Mouse (Mus musculus) erythroblast, adult 5-6 weeks (primary cell): ENCODE measurements at regions not wholly inside any gene's neighbourhood (a gene's known extent, or its start where the extent isn't known, plus 50 kb on each side); places are given as distances from the start of the nearest gene placed in this dataset.

Experiments
- ATAC-seq: replicated peaks from 2 replicates; pipeline ENCODE4 v1.8.0; 2016; ENCODE audit warnings: moderate number of reproducible peaks, mild to moderate bottlenecking, moderate TSS enrichment, inconsistent platforms; ENCODE audit not compliant: poor library complexity, low FRiP score, severe bottlenecking

DNA sequence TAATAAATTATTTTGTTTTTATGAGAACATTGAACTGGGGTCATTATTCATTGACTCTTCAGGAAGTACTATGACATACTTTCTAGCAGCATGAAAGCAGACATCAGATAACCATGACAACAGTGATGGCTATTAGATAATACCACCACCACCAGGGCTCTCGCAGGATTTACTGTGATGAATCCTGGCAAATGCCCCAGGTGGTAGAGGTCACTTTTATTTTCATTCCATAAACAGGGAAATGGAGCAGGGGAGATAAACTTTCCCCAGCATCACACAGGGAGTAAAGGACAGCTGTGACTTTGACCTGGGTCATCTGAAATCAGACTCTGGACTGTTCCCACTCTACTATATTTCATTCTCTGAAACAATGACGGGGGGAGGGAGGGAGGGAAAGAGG is 375.0 kb downstream of the Gja1 start:
- ATAC-seq: no peak

DNA sequence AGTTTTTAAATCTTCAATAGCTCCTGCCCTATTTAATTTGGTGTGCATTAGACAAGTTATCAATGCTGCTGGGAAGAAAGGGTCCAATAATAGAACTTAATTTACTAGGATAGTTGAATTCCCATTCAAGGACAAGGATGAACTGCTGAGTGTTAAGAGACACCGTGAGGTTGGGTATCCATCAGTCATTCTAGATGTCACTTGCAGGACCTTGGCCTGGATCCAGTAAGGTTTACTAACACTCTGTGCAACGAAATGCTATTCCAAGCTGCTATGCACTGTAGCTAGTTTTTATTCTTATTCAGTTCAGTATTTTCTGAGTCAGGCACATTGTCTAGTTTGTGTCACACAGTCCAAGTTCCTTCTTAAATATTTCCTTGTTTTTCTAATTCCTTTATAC is 376.4 kb downstream of the Gja1 start:
- no peak for ATAC-seq

DNA sequence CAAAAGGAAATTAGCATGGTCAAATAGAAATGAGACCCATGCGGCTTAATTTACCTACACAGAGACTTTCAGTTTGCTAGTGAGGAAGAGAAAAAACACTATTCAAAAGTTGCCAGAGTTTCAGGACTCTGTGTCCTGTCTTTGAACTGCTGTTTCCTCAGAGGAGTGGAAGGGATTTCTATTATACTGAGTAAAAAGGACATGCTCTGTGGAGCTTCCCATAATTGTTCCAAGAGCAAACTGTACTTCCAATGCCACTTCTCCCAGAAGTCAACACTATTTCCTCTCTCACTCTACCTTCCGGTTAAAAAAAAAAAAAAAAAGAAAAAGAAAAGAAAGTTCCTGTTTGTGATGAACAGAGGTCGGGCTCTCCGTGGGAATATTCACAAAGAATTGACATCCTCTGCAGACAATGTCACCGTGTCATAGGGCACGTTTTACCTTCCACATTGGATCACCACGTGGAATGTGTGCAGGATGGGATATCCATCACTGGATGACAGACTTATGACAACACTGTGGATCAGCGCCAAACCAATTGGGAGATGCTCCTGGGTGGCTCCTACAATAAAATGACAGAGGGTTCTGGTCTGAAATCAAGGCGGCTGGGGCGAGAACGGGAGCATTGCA is 377.5 kb downstream of the Gja1 start:
- ATAC-seq: no peak

DNA sequence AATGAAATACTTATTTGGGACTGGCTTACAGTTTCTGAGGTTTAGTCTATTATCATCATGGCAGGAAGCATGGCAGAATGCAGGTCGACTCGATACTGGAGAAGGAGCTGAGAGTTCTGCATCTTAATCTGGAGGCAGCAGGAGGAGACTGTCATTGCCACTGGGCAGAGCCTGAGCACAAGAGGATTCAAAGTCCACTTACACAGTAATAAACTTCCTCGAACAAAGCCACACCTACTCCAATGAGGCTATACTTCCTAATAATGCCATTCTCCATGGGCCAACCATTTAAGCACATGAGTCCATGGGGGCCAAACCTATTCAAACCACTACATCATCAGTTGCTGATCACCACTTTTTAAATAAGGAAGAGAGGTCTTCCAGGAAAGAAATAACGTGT is 393.5 kb downstream of the Gja1 start:
- no peak for ATAC-seq

DNA sequence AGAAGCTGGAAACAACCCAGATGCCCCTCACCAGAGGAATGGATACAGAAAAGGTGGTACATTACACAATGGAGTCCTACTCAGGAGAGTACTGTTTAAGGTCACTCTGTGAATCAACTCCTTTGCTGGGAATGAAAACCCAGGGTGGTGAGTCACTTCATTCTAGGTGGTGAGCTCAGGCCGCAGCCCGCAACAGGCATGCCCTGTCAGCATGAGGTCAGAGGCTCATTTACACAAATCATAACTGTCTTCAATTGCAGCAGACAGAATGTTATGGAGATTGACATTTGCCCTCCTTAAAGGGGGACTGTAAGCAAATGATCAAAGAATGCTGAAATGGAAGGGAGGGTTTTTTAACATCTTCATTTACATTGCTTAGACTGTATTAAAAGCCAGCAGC is 405.1 kb downstream of the Gja1 start:
- ATAC-seq: no peak

DNA sequence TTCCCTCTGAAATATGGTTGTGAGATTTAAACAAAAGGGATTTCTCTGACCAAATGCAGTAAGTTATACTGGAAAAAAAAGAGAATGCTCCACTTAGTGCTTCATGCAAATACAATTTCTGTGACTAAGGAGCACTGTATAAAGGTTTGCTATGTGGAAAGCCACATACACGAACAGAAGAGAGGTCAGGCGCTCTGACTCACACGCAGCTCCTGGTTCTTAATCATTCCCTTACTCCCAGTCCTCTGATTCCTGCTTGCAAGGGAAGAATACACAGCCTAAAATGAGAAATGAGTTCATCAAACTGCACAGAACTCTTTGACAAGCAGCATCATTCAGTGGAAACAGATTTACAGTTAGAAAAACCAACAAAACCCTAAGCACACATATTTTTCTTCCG is 406.8 kb downstream of the Gja1 start:
- no peak for ATAC-seq

DNA sequence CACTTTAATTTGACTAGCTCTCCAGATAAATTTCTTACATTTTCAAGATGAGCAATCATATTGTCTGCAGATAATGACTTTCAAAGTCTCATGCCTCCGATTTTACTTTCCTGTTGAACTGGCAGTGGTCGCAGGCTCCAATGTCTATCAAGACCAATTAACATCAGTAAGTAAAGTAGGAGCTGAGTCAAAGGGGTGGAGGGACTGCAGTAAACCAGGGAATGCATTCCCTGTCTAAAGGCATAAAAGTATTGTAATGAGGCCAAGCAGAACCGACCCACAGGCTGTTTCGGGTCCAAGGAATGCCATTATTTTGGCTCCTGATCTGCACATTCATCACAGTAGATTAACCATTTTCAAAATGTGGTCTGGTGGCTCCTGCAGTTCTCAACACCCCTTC is 411.0 kb downstream of the Gja1 start:
- ATAC-seq: no peak

DNA sequence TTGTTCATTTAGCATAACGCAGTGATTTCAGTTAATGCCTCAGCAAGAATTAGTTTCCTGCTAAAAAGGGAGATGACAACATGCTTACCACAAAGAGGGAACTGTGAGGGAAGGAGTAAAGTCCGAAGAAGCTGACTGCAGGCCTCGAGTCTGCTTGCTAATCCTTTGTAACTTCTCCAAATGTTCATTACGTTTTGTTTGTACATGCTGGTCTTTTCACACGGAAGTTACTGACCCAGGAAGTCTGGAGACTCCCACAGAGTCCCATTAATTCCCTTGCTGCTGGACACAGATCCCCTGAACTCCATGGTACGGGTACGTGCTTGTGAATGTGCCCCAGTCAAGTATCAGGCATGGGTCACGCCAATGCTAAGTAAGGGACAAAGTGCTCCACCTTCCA is 415.9 kb downstream of the Gja1 start:
- no peak for ATAC-seq

DNA sequence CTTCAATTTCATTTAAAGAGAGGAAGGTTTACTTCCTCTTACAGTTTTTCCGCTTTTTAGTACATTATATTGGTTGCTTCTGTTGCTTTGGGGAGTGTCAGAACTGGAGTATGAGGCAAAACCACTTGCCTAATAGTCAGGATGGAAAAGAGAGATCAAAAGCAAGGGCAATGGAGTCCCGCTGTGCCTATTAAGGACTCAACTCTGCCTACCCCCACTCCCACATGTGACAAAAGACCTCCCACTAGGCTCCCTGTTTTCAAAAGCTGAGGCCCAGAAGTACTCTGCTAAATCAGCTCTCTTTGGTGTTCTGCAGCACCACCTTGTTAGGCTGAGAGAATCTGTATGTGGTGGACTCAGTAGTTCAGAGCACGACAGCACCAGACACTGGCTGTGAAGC is 418.3 kb downstream of the Gja1 start:
- no peak for ATAC-seq

DNA sequence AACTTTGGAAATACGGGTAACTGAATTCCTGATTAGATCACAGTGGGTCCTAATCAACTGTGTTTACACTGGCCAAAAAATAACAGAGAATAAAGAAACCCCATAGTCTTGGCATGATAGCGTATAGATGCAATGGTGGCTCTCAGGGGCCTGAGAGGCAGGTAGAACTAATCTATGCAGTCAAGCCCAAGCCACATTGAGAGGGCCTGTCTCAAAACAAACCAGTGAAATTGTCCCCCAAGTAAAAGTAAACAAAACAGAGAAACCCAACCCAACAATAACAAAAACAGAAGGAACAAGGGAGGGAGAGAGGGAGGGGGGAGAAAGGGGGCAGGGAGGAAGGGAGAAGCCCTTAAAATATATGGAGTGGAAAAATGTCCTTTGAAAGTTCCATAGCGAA is 422.2 kb downstream of the Gja1 start:
- no peak for ATAC-seq

DNA sequence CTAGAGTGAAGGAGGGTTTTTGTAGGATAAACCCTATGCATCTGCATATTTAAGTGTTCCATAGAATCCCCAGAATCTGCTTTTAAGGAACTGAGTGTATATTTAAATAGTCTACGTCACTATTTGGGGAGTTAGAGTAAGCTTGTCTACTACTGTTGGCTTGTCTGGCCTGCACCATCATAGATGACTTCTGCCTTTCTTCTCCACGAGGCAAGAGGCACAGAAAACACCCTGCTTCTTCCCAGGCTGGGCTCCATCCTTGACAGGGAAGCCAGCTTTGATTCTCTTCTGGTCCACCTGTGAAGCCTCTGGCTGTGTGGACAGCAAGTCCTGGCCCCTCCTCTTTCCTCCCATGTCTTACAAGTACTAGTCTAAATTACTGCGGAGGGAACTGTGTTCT is 422.6 kb downstream of the Gja1 start:
- no peak for ATAC-seq

DNA sequence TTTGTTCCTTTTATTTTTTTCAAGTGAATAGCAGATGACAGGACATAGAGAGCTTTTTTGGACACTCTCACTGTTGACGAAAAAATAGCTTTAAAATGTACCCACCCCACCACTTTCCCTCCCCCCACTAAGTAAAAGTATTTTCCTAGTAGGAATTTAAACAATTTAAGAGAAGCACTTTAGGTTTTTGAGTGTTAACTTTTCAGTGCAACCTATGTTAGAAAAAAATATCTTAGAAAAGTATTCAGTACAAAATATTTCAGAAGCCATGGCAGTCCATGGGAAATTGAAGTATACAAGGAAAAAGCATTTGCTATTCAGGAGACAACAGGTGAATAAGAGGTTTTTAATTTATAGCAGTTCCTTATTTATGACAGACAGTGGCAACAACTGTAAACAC is 431.9 kb downstream of the Gja1 start:
- ATAC-seq: no peak

DNA sequence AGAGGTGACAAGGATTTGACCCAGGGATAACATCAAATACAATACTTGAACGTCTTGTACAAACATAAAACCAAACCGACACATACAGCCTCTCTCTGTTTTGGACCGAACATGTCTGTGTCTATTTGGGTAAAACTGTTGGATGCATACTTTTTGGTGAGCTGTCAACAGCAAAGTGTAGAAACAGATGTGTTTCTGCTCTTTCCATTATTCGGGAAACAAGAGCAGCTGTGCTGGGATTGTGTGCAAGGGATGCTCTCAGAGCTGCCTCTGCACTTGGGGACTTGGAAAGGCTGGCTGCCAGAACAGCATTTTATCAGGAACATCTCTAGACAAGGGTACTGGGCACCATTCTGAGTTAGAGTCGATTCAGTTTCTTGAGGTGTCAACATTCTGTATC is 445.0 kb downstream of the Gja1 start:
- ATAC-seq: no peak

DNA sequence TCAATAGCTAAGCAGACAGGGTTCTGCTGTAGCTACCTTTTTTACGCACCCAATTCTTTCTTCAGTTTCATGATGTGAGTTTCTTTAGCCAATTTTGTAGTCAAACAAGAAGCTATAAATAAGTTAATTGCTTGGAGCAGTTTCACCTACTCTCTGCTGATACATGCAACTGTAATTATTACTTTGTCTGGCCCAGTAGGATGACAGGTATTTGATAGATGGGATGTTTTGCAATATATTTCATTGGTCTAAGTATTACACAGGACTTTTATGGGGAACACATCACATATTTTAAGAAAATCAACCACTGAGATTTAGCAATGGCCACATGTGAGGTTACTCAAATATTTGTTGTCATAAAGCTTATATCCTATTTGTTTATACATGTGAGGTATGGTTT is 454.2 kb downstream of the Gja1 start:
- ATAC-seq: no peak

DNA sequence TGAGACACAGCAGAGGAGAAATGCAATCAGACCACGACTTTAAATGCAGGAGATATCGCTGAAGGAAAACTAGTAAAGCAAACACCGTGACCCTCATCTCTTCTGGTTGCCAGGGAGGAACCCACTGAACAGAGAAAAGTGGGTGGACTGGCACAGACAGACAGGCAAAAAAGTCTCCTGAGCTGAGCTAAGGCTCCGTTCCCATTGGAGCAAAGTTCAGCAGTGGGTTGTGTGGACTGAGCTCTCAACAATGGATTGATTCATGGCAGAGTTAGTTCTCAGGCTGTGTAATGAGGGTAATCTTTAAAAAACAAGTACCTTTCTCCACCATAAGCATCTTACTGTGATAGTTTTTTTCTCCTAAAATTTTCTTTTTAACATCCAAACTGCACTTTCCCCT is 454.8 kb downstream of the Gja1 start:
- ATAC-seq: no peak

DNA sequence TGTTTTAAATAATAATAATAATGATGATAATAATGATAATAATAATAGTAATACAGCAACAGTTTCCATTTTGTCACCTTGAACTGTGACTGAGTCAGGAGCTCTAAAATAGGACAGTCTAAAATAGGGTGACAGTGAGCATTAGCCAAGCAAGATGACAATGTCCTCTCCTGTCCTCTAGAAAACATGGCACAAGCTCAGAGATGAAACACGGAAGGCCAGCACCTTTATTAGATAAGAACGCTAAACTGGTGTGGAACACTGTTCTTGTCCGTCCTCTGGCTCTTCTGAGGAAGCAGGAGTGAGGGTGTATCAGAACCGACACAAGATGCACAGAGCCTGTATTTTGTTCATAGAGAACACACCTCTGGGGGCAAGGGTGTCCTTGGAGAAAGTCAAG is 459.0 kb downstream of the Gja1 start:
- ATAC-seq: no peak

DNA sequence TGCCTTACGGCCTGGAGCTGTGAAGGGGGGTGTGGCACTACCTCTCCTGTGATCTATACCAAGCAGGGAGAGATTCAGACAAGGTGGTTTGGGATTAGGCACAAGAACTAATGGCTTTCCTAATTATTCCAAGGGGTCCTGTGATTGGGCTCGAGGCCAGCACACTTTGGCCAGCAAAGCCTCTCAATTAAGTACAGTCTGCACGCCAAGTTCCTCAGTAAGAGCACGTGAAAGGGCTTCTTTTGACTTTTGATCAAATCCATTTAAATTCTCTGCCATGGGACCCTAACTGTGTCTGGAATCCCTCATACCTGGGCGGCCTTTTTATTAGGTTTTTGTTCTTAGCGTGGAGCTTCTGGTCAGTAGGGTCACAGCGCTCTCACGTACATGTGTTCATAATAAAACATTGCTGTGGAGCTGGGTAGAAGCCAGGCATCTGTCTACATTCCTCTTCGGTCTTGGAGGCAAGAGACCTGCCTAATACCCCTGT is 461.9 kb downstream of the Gja1 start:
- no peak for ATAC-seq

DNA sequence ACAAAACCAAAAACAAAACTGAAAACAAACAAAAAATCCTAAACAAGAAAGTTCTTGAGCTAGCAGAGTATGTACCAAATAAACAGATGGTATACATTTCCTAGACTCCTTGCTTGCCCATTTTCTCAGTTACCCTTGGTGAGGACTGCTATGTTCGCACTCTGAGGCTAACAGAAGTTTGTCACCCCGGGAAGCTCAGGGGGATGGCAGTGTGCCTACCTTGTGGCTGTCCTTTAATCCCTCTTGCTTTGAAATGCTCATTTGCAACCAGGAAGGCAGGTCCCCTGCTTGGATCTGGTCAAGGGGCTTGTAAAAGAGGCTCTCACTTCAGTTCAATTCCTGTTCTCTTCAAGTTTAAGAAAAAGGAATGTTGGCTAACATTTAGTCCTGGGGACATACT is 462.4 kb downstream of the Gja1 start:
- no peak for ATAC-seq

DNA sequence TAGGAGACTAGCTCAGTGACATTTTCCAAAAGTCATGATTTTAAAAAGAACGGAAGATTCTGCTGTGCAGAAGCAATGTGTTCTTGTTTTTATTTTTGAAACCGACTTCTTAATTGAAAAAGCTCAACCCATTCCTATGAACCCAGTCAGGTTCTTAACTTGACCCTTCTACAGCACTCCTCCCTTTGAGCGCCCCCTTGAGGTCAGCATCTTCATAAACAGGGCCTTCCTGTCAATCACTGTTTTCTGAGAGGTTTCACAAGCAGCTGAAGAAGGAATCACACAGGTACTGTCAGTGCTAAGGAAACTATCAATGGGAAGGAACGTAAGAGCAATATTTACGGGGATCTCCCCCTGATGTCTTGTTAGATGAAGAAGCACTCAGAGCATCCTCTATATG is 463.6 kb downstream of the Gja1 start:
- ATAC-seq: no peak

DNA sequence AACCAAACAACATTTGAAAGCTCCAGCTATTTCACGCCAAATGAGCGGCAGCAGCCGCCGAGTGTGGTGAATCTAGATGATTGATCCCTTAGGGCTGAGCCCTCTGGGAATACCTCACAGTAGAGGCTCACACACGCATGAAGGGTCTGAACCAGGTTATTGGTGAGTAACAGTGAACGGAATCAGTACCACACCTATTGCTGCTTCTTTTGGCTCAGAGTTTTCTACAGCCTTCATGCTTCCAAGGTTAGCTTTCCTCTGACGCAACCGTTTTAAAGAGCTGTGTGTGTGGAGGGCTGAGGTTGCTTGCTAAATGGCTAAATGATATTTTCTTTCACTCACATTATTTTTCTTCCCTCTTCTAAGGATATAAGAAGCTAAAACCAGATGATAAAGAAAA is 464.4 kb downstream of the Gja1 start:
- no peak for ATAC-seq

DNA sequence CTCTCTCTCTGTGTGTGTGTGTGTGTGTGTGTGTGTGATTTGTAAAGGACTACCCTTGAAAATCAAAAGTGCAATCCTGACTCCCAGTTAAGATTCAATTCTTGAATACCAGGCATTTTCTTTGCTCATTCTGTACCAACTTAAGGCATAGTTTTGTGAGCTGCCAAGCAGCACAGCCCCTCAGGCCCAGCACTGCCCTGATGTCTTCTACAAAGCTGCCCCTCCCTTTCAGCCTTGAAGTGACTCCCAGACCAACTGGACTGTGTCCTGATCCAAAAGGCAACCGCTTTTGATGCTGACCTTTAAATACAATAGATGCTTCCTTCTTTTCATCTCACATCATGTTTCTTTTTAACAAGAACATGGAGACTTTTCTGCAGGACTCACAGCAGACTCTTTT is 464.8 kb downstream of the Gja1 start:
- ATAC-seq: no peak

DNA sequence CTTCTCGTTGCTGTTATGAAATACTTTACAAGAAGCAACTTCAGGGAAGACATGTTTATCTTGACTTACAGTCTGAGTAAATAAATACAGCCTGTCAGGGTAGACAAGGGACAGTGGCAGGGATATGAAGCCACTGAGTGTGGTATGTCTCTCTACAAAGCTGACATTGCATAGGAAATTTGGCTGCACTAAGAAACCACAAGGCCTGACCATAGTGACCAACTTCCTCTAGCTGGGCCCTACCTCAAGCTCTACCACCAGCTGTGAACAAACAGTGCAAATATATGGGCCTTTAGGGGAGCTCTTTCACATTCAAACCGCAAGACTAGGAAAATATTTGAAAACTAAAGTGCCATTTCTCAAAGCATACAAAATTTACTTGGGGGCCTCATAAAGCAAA is 475.4 kb downstream of the Gja1 start:
- ATAC-seq: no peak

DNA sequence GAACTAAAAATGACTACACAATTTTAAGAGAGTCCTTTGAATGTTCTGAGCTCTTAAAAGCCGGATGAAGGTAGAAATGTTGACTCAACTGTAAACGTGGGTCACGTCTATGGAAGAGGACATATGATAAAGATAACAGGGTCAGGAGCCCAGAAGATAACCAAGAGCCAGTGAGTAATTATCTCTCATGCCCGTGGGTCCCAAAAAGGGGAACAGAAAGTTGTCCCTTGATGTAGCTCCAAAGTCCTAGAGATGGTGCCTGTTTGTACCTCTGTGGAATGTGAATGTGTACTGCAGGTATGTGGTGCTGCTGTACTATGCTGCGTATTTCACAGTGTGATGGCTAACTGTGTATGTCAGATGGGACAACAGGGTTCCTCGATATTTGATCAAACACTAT is 479.1 kb downstream of the Gja1 start:
- no peak for ATAC-seq
